8 mouse cellular contexts compared by ENCODE assay signal in the genomic region with DNA sequence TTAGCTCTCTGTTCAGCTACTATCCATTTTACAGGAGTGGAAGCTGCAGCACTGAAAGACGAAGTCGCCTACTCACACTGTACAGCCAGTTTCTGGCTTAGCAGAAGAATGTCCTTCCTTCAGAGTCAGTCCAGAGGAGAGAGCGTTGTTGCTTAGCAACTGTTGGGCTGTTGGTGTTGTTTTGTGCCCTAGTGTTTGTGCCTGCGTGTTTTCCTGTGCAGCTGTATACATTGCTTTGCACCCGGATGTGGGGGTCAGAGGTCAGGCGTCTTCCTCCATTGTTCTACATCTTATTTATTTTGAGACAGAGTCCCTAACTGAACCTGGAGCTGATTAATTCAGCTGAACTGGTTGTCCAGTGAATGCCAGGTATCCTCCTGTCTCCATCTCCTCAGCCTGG. TPM values are rescaled to one million over a fixed set of nuclear protein-coding genes. Genes with fewer than 3 reads are reported as not detected.
DNase-seq lines count a peak whose midpoint lies in the region; ATAC-seq lines count a peak whose summit lies in the region.

No protein-coding gene starts in this region.

- H3K36me3 ChIP-seq in embryonic facial prominence, embryonic 11.5 days (replicated peaks; ENCODE audit: control insufficient read depth, insufficient read depth, low read depth, low read length), result no peaks in the 10 kb centered on the region

- no peak overlapping the region for H3K4me3 ChIP-seq in embryonic facial prominence, embryonic 11.5 days (ENCODE audit: low read depth, low read length)

- H3K27ac ChIP-seq in embryonic facial prominence, embryonic 11.5 days (replicated peaks; ENCODE audit: low read depth, low read length), result no peak overlapping the region

- intact Hi-C loops in left cerebral cortex, postnatal 25 days (cut with DNase I), result no loop called here
- intact Hi-C loops in left cerebral cortex, postnatal 4 days (cut with DNase I), result no loop called here

- no peaks in the 10 kb centered on the region for H3K4me1 ChIP-seq in embryonic facial prominence, embryonic 11.5 days (ENCODE audit: control insufficient read depth, insufficient read depth, low read length)

- no peaks in the 10 kb centered on the region for H3K9me3 ChIP-seq in embryonic facial prominence, embryonic 11.5 days (replicated peaks; ENCODE audit: control insufficient read depth, low read length)

- H3K27me3 ChIP-seq in embryonic facial prominence, embryonic 11.5 days (ENCODE audit: control insufficient read depth, insufficient read depth, low read length), result no peaks in the 10 kb centered on the region

- DNase-seq in left cerebral cortex, postnatal 25 days (ENCODE audit: low spot score in 2 of 2), result peak; percentile 22 to 55
- no peak for DNase-seq in left cerebral cortex, postnatal 4 days
- DNase-seq in embryonic facial prominence, embryonic 11.5 days (ENCODE audit: low spot score), result peak; percentile 56
- DNase-seq in induced T-regulatory cell, adult 2 months (ENCODE audit: low read depth), result peak; percentile 94
- DNase-seq in mesoderm, embryonic 11.5 days (ENCODE audit: low read depth, low spot score), result peak; percentile 53
- no peak for DNase-seq in cerebellum, adult 18-20 months
- DNase-seq in right cerebral cortex, postnatal 14 days, result no peak
- no peak for DNase-seq in right cerebral cortex, postnatal 4 days

- no peak for ATAC-seq in embryonic facial prominence, embryonic 11.5 days (replicated peaks; ENCODE audit: insufficient number of reproducible peaks, low FRiP score, low TSS enrichment, low read depth)

- 48% methylated on average over 6 of the region's 6 CpGs for WGBS in embryonic facial prominence, embryonic 11.5 days

- H3K9ac ChIP-seq in embryonic facial prominence, embryonic 11.5 days (replicated peaks; ENCODE audit: low read length), result no peak overlapping the region

- no peak overlapping the region for H3K4me2 ChIP-seq in embryonic facial prominence, embryonic 11.5 days (ENCODE audit: low read depth, low read length)

RNA-seq across cellular contexts. Expression of gene Ifnar1, which starts 18.5 kb away (rescaled TPM):
- 10 to 100 TPM; 53.6 to 56.1 TPM for total RNA-seq in left cerebral cortex, postnatal 25 days (2021)
- 10 to 100 TPM; 83.8 to 92.7 TPM for total RNA-seq in left cerebral cortex, postnatal 4 days (2021)
- polyA plus RNA-seq in embryonic facial prominence, embryonic 11.5 days (2014; fragmentation: Nextera tagmentation; extraction: Ambion mirVana), result 51.5 and 57.4 TPM in 2 replicates

Comparison
In these comparisons a context has a peak if more than half of its experiments do, and no peak if none do; other contexts are left out.
1. DNase-seq: peak in left cerebral cortex, postnatal 25 days (2 of 2), embryonic facial prominence, embryonic 11.5 days (single experiment), induced T-regulatory cell, adult 2 months (single experiment) and mesoderm, embryonic 11.5 days (single experiment); none in left cerebral cortex, postnatal 4 days (single experiment), cerebellum, adult 18-20 months (0 of 2), right cerebral cortex, postnatal 14 days (single experiment) and right cerebral cortex, postnatal 4 days (single experiment).